Mouse (Mus musculus) bone marrow macrophage, adult 2 months (primary cell): ENCODE data around the gene Chrna4.

ENCODE experiments used
- CTCF ChIP-seq: IDR thresholded peaks from 2 replicates; pipeline ENCODE4 v1.5.1; 2012; ENCODE audit warnings: low read depth, mild to moderate bottlenecking, low read length, moderate library complexity
- POLR2A ChIP-seq: IDR thresholded peaks from 2 replicates; pipeline ENCODE4 v1.6.1; 2012; ENCODE audit warnings: mild to moderate bottlenecking, low read depth, low read length, borderline replicate concordance

DNA sequence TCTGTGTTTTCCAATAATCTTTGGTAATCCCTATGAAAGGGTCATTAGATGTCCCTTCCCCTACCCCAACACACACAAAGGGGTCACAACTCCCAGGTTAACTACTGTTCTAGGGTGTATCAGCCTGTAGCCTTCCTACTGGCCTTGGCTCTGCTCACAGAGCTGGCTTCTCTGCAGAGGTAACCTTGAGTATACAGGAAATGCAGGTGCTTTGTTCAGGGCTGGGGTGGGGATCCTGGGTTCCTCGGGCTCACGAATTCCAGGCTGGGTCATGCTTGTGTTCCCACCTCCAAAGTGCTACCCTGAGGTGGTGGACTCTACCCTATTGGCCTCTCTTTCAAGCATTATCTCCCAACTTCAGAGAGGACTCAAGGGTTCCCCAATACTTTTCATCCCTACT is 57.7 kb downstream of the Chrna4 start:
- TF ChIP-seq POLR2A (no peak), CTCF (no peak)
